Mouse (Mus musculus): ENCODE measurements around the gene Shld2.
"Not testable (repeated sequence)": the region's sequence is repeated elsewhere in the genome, so short reads cannot be mapped to it uniquely, and the experiment has no call there.

Gene Shld2

DNA sequence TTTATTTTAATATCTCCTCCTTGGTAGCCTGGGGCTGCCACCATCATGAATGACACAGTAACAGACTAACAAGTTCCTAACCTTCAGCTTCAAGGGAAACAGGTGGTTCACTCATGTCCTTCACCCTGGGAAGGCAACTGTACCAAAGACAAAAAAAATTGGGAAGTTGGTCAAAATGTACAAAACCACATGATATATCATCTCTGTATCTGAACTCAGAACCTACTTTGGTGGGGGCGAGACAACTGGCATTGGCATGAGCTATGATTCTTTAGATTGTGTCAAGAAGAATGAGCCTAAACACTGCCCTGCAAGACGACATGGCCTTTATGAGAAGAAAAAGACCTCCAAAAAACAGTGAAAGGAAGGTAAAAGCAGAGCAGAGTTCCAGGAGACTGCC, 29.5 kb downstream of the Shld2 start:
- in situ Hi-C loops (cut with MboI) = no loop called here

DNA sequence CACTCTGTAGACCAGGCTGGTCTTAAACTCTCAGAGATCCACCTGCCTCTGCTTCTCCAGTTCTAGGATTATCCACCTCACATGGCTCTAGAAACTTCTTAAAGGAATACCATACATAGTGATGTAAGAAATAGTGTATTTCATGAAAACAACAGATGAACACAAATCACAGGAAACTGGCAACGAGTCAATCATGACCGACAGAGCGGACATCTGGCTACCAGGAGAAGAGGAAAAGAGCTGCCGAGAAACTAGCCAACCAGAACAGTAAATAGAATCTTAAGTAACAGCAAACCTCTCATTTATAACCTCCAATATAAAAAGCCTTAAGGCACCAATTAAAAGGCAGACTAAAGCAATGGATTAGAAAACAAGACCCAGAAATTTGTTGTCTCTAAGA, 30.6 kb downstream of the Shld2 start:
- in situ Hi-C loops (cut with MboI) = no loop called here

DNA sequence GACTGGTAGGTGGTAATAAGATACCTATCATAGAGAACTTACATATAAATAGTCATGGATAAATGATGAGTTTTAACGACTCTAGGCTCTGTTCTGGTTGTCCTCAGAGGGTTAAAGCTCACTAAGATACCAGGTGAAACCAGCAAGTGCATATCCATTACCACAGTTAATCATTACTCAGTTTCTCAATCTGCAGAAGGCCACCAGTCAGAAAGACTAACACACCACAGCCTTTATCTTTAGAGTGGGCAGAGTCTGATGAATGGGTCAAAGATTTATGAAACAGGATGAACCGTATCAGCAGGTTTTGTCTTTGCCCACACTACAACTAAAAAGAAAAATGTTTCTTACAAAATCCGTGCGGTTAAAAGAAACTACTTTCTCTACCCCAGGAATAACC, 35.1 kb downstream of the Shld2 start:
- in situ Hi-C loops (cut with MboI) = no loop called here

DNA sequence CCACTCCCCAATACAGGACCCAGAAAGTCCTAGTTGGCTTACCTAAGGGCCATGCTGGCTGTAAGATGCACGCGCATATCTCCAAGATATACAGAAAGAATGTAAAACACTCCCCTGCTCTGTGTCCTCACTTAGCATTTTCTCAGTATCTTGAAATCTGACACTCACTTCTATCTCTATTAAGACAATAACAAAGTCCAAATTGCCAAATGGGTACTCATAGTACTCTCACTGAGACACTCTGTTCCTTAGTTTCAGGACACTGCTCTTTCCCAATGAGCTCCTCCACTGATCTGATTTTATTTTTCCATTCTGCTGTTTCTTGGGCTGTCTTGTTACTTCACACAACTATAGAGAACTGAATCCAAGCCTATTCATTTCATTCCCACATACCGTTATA, 36.2 kb downstream of the Shld2 start:
- in situ Hi-C loops (cut with MboI) = no loop called here

DNA sequence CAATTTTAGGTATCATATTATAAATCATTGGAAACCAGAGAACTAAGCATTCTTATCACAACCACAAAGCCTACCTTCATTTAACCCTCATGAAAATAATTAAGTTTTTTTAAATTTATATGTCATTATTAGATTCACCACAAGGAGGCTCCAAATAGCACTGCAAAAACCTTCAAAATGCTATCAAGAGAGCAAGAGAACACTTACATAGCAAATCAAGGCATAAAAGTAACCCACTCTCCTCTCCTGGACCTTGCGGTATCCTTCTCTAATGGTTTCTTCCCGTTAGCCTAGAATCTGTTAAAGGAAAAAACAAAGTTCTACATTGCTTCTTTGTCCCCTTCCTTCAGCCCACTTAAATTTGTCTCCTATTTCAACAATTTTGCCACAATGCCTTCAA, 37.0 kb downstream of the Shld2 start:
- in situ Hi-C loops (cut with MboI) = no loop called here

DNA sequence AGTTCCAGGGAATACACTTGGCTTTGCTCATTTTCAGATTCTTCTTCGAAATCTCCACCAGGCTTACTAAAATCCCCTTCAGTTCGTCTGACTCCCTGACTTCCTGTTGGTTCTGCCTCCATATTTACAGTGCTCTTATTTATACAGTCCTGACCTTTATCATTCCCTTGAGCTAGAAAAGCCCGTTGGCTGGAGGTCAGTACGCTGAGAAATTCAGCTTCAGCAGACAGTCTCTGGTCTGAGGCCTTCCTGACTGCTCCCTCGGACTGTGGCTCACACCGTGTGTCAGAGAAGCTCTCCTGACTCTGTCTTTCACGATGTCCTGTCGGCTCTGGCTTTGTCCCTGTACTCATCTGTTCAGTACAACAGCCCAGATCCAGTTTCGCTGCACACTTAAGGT, 42.2 kb downstream of the Shld2 start:
- in situ Hi-C loops (cut with MboI) = no loop called here

DNA sequence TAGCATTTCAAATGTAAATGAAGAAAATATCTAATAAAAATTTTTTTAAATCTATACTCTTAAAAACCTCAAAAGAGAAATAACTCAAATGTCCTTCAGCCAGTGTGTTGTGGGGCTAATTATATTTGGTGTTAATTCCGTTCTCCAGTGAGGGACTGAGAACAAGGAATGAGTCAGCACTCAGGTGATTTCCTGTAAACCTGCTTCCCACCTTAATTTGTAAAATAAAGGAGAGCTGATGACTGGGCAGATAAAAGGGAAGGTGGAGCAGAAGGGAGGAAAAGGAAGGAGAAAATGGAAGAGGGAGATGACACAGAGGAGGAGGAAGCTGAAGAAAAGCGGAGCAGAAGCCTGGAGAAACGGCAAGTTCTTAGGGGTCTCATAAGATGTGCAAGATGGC, 51.8 kb downstream of the Shld2 start:
- in situ Hi-C loops (cut with MboI) = not testable (repeated sequence)

DNA sequence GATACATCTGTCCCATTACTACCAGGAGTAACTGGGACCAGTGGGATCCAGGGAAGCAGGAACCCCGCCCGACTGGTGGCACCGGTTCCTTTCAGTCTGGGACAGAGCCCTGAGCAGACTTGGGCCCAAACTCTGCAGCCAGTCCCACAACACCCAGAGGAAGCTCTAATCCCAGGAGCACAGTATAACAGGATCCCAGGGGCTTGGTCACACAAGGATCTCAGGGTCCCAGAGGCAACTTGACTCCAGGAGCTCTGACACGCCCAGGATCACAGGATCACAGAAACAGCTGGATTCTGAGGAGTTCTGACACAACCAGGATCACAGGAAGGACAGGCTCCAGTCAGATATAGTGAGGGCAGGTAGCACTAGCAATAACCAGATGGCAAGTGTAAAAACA, 57.0 kb downstream of the Shld2 start:
- in situ Hi-C loops (cut with MboI) = no loop called here

DNA sequence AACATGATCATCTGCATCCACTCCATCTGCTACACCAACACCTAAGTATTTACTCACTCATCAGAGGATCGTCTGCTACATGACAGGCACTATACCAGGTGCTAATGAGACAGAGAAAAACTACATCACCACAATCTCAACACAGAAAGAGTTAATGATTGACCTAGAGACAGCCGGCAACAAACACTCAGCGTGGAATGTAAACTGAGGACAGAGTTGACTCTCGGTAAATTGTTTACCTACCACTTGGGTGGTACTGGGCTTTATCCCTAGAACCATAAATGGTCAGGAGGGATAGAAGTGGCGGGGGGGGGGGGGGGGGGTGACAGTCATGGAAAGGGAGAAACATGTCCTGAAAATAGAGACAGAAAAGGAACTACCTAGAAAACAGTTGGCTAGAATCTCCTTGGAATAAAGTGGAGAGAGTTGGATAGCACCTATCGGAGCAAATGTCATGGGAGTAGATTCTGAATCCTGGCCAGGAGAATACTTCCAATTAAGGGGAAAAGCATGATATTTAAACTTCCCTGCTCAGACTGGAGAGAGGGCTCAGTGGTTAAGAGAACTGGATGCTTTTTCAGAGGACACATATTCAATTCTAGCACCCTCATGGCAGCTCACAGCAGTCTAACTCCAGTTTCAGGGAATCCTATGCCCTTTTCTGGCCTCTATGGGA, 57.7 kb downstream of the Shld2 start:
- in situ Hi-C loops (cut with MboI) = no loop called here

DNA sequence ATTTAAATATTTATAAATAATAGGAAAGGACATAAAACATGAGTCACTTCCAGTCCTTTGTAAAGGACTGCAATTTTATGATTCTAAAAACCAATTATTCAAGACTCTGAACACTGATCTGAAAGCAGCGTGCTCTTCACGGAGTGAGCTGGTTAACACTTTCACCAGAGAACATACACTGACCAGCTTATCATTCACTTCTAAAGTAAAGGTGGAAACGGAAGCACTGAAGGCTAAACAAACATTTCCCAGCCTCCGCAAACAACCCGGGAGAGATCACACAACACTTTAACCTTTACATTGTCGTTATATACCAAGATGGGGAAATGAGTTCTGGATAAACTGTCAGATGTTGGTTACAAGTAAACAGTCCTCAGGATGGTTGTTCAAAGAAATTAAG, 69.6 kb downstream of the Shld2 start:
- in situ Hi-C loops (cut with MboI) = no loop called here

DNA sequence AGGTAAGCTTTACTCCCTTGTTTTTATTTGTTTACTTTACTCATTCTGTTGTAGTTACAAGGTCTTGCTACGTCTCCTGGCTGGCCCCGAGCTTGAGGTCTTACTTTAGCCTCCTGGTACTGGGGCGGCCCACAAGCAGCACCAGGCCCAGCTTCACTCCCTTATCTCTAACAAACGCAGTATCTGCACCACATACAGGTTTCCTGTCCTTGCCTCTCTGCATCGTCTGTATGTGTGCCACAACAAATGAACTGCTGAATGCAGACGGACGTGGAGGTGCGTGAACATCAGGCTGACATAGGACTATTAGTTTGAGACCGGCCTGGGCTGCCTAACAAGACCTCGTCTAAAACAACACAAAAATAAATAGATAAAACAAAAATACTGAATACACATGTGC, 70.0 kb downstream of the Shld2 start:
- in situ Hi-C loops (cut with MboI) = no loop called here

DNA sequence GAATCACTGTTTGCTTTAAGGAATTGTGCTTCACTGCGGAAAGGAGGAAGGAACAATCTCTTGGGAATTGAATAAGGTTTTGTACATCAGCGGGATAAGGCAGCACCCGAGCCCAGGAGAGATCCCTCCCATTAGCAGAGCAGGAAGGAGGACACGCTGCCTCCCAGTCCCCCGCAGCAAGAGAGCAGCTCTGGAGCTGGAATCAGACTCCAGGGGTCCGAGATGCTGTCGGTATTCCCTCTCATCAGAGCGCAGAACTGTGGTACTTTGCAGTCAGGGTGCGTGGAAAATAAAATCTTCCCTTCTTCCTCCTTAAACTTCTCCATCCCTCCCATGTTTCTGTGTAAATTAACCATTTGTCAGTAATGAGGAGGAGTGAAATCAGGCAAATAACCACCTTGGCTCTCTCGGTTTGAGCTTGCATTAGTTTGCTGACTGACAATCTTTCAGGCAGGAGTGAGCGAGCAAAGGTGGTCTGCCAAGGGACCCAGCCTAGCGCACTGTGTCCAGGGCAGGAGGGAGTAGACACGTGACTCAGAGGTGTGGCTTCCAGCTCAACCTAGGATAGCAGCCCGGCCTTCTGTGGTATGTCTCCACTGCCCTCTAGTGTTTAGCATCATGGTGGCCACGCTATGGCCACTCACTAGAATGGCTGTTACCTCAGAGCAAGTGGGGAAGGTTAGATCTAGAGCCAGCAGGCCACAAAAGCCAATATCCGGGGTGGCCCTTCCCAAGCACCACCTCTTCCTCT, 75.5 kb downstream of the Shld2 start:
- in situ Hi-C loops (cut with MboI) = no loop called here

DNA sequence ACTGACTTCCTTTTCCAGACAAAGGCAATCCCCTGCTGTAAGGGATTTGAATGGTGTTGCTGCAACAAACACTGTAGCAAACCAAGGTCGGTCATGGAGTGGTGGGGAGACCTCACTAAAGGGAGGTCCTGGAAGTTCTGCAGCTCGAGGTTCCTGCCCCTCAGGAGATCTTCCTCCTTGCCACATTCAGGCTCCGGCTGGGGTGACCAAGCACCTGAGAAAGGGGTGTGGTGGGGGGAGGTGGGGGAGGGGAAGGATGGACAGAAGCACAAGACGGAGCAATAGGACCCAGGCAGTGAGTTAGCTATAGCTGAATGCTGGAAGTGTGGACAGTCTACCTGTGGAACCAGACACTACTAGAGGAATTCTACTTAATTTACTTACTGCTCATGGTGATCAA, 76.4 kb downstream of the Shld2 start:
- in situ Hi-C loops (cut with MboI) = no loop called here

DNA sequence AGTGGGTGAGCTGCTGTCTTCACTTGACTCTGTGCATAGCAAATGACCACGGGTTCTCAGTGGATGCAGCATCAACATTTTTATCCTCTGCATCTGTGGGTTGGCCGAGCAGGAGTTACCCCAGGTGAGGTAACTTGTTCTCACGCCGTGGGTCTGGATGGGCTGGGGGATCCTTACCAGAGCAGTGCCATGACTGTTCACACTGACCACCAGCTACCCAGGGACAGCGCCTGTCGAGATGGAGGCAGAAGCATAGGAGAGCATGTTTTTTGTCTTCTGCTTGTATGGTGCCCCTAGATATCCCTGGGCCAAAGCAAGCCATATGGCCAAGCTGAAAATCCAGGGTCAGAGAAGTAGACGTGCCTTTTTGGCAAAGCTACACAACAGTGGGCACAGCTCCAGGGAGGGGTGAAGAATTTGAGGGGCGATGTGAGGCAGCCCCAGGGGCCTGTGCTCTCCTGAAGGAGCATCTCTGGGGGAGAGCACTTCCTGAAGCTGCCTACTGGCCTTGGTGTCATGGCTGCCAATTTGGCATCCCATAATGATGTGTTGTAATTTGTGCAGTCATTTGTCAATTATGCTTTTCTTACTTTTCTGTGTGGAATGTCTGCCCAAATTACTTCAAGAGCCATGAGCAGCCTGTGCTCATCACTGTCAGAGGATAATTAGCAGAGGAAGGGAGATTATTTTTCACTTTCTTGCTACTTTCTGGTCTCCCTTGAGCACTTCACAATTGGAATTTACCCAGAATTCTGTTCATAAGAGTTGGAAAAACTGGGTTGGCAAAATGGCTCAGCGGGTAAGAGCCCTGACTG, 77.2 kb downstream of the Shld2 start:
- in situ Hi-C loops (cut with MboI) = no loop called here

DNA sequence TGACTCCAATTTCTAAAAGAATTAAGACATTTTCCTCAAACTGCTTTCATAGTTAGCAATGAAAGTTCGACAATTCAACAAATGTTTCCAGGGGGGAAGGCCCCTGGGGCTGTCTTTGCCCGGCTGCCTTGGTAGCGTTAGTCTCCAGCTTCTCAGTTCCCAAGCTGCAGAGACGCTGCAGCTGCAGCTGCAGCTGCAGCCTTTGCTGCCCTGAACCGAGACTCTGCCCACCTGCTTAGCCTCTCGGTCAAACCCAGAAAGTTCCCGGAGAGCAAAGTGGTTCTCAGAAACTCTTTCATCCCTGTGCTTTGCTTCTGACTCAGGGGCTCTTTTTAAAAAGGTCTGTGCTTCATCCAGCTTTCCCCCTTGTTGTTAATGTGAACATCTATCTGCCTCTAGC, 78.0 kb downstream of the Shld2 start:
- in situ Hi-C loops (cut with MboI) = no loop called here

DNA sequence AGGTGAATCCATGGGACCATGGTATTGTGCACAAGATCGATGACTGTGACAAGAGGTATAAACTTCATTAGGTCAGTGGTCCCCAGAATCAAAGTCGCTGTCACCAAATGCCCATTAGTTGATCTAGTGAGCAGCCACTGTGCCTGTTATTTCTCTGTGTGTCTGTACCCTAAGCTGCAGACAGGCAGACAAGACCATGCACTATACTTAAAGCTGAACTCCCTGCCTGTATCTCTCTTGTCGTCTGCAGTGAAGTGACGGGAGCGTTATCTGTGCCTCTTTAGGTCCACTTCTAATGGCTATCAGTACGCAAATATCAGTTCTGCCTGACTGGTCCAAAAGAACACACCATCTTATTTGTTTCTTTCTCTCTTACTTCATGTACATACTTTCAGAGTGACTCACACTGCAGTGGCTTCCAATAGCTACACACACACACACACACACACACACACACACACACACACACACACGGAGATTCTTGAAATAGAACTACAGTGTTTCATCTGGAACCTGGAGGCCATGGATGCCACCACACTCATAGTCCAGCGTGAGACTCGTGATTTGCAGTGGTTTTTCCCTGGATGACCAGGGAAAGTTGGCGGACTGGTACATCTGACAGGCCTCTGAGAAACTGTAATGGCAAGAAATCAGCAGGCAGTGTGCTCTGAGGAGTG, 81.3 kb downstream of the Shld2 start:
- in situ Hi-C loops (cut with MboI) = no loop called here

DNA sequence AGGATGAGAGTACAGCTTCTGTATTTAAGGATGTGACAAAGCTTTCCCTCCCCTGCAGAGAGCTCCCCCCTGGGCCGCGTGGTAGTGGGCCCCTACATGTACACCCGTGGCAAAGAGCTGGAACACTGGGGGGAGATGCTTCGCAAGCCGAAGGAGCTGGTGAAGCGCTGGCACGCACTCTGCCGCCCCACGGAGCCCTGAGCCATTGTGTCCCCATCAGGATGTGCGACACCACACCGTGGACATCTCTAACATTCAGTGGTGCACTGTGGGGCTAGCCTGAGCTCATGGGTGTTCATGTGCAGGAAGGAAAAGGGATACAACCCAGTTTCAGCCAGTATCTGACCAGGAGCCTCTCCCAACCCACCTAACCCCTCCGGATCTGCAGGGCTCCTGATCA, 82.3 kb downstream of the Shld2 start:
- in situ Hi-C loops (cut with MboI) = no loop called here

DNA sequence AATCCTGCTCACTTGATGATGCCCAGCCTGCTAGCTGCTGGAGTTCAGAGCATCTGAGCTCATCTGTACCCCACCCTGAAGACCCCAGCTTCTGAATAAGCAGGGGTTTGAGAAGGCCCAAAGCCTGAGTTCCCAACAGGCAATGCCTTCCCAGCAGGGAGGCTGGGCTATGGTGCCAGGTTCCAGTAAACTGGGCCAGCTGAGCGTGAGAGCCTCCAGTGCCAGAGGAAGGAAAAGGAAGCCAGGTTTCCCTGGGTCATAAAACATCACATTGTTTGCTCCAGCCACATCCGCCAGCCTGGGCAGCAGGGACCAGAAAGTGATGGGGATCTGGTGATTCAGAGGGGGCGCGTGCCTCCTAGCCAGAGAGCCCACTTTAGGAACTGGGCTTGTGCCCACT, 83.7 kb downstream of the Shld2 start:
- in situ Hi-C loops (cut with MboI) = no loop called here

DNA sequence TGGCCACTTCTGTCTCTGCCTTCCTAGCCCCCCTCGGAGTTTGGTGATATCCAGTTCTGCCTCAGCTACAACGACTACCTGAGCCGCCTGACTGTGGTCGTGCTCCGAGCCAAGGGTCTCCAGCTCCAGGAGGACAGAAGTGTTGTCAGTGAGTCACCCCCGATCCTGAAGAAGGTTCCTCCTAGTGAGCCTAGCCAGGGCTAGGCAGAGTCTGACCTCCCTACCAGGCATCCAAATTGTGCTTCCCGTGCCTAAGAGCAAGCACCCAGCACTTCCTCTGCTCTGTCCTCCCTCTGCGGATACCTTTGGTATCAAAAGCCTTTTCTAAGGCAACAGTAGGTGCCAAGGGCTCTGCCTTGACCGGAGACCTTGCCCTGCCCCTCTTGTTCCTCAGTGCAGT, 84.3 kb downstream of the Shld2 start:
- in situ Hi-C loops (cut with MboI) = no loop called here

DNA sequence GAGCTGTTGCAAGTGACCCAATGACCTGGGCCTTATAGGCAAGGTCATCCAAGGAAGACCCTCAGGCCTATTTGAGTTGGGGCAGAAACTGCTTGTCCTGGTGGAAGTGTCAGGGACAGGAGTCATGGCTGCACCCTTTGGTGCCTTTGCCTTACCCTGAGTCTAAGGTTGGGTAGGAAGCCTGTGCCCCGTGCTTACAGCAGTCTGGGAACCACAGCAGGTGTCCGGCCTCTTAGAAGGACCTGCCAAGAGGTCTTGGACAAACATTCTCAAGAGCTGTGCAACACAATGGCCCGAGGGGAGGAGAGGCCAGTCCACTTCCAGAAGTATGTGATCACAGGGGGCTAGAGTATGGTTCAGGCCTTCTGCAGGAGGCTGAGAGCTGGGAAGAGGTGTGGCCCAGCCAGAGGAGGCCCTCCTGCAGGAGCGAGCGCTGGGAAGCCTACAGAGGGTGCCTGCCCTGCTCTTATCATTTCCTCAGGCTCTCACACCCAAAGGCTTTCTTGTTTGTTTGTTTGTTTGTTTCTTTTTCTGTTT, 86.9 kb downstream of the Shld2 start:
- in situ Hi-C loops (cut with MboI) = no loop called here

DNA sequence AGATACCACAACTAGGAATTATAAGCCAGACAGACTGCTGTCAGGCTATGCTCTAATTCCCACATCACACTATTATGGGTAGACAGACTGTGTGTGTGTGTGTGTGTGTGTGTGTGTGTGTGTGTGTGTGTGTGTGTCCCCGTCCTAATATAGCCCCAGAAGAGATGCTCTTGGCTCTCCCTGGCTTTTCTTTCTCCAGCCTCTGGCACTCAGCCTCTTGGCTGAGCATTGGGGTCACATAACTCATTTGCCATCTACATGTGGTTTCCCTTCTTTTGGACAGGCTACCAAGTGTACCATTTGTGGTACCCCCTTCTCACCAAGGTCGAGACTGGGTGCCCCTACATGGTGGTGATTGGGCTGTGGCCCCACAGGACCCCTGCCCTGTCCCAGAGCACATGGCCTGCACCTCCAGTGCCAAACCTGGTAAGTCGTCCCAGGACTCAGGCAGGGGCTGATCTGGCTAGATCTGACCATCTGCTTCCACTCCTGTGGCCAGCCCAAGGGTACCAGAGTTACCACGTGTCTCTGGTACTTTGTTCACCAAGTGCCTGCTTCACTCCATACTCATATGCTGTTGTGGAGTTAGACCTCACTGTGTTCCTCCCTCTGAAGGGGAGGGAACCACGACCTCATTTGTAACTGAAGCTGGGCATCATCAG, 88.7 kb downstream of the Shld2 start:
- in situ Hi-C loops (cut with MboI) = no loop called here

DNA sequence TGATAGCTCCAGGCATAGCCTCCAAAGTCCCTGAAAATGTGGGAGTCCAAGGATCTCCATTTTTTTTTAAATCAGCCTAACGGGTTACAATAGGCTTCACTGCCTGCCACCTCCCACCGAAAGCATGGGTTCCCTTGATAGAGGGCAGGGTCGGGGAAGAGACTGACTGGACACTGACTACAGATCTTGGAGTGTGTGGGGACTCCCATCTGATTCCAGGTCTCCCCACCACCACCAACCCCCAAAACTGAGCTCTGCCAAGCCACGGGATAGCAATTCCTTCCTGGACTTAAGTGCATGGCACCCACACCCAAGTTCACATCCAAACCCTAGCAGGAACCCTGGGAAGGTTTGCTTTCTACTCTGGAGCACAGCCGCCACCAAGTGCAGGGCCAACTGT, 89.9 kb downstream of the Shld2 start:
- in situ Hi-C loops (cut with MboI) = no loop called here
